Mouse (Mus musculus) lung, adult 2 months (tissue): ENCODE measurements around the gene Btaf1.
A peak's percentile ranks its signal among the peaks of the same experiment; 100 is the strongest.

Experiments used
- CTCF ChIP-seq: fragments of 200-500 bp; IDR thresholded peaks from 2 replicates; pipeline ENCODE4 v1.5.1; 2011; ENCODE audit warnings: mild to moderate bottlenecking, low read length, control low read depth; ENCODE audit not compliant: insufficient read depth
- POLR2A ChIP-seq: fragments of 200-500 bp; IDR thresholded peaks from 2 replicates; pipeline ENCODE4 v1.6.1; 2011; ENCODE audit warnings: low read depth, mild to moderate bottlenecking, control low read depth, low read length, borderline replicate concordance; ENCODE audit errors: extremely low read depth

GRCm38 (mm10) chr19:36918441-36919301 lies 7.2 kb upstream of the Btaf1 start:
- TF ChIP-seq CTCF (peak; percentile 29), POLR2A (peak; percentile 60; the same call in 1 of the 2 replicates)
